Mouse (Mus musculus): ENCODE data around the gene Itga6.

DNA sequence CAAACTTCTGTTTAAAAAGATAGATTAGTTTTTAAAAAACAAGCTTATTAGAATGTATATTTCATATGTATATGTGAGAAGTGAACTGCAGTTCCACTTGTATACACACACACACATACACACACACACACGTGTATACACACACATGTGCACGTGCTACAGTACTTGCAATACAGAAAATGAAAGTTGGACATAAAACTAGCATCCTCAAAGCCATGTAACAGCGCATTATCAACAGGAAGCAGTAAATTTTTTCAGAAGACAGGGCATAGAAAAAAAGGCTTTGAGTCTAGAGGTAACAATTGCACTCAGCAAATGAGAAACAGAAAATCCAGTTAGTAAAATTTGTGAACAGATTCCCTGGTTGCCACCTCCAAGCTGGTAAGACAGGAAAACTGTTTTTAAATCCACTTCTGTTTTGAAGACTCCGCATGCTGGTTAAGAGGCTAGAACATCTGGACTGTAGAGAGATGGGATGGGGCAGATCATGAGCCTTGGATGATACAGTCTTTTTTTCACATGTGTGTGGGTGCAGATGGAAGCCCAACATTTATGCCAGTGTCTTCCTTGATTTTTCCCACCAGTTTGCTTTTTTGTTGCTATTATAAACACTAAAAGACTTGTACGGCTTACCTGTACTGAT is 118.2 kb downstream of the Itga6 start:
- no peak for TF ChIP-seq GATA1 (IDR thresholded peaks at IDR 0.05; ENCODE audit: borderline replicate concordance, low read length)
- TF ChIP-seq FLI1 (IDR thresholded peaks at IDR 0.05; ENCODE audit: low read length) = no peak
